Mouse (Mus musculus): Measurements from ENCODE around the gene Uox.

The Uox gene

DNA sequence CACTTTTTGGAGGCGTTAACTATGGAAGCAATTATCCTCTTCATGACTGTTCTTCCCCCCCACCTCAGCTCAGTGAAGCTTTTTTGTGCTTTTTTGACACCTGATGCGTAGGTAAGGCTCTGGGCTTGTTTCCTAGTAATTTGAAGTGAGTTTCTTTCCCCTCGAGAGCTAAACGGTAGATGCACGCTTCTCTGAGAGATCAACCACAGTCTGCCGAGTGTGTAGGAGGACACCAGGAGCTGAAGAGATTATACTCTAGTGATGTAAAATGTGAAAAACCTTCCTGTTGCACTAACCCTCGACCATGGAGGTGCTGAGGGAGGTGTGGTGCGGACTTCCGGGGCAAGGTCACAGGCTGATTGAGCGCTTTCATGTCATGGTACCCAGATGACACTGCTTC lies 49.9 kb downstream of the Uox start:
- in situ Hi-C loops (cut with MboI, MseI): no loop called here

DNA sequence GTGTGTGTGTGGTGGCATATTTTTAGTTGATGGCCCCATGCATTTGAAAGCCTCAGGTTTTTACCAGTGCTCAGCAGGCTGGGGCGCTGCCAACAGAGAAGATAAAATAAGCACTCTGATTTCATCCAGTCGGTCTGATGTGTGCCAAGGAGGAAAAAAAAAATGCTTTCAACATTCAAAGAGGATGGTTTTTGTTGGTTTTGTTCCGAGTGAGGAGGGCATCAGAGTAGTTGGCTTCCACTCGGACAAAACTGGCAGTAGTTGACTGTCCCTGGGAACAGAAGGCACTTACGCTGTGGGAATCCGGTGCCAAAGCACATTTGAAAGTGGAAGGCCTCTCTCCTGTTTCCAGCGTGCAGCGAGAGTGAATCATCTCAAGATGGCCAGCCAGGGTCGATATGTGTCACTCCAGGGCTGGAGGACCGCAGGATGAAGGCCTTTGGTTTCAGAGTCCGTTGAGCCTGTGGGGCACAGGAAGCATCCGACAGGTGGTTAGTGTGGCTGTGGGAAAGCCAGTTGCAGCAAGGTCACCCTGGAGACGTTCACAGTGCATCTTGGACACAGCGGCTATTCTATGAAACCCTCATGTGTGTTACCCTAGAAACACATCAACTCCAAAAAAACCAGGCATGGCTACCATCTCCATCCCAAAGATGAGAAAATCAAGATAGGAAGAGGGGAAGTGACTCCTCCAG lies 50.5 kb downstream of the Uox start:
- in situ Hi-C loops (cut with MboI, MseI): no loop called here

DNA sequence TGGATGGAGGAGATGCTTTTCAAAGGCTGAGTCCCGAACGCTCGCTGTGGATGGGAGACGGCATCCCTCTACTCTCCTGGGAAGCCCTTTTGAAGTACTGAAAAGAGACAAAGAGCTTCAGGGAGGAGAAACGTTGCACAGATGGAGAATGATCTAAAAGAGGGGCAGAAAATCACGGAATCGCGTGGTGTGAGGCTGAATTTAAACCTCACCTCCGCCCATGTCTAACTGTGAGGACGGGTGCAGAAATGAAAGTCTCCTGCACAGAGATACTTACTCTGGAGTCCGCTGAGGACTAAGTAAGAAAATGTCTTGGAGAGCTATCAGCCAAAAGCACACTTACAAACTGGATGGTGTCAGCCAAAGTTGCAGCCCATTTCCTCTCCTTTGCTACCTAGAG lies 51.7 kb downstream of the Uox start:
- in situ Hi-C loops (cut with MboI, MseI): no loop called here

DNA sequence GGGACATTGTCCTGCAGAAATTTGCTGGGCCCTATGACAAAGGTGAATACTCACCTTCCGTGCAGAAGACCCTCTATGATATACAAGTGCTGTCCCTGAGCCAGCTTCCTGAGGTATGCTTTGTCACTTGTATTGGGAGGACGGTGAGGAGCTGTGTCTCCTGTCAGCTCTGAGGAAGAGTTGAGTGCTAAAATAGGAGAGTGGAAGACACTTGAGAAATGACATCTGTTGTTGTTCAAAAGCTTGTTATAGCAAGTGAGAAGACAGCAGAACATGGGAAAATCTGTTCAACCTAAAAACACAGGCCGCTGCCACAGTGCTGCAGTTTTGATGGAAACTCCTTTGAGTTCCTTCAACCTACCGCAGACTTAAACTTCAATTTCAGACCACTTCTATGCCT lies 55.5 kb downstream of the Uox start:
- in situ Hi-C loops (cut with MboI, MseI): loop anchor here (5.0 kb wide), 1 partner anchor 48 kb away; no protein-coding TSS in a partner anchor

GRCm38 (mm10) chr3:146628227-146628982 lies 58.2 kb downstream of the Uox start:
- in situ Hi-C loops (cut with MboI, MseI): loop anchor here (5.0 kb wide), 1 partner anchor 51 kb away; no protein-coding TSS in a partner anchor

GRCm38 (mm10) chr3:146632506-146632905 lies 62.3 kb downstream of the Uox start:
- in situ Hi-C loops (cut with MboI, MseI): no loop called here

GRCm38 (mm10) chr3:146641818-146642427 lies 71.7 kb downstream of the Uox start:
- in situ Hi-C loops (cut with MboI, MseI): no loop called here

GRCm38 (mm10) chr3:146649311-146649894 lies 79.2 kb downstream of the Uox start:
- in situ Hi-C loops (cut with MboI, MseI): no loop called here

- in situ Hi-C loops (cut with MboI, MseI): no loop called here
Measured at GRCm38 (mm10) chr3:146650716-146651115, 80.5 kb downstream of the Uox start.

- in situ Hi-C loops (cut with MboI, MseI): no loop called here
Measured at GRCm38 (mm10) chr3:146651217-146651616, 81.0 kb downstream of the Uox start, which contains the start of gene 4930503B20Rik. Gene 4930503B20Rik, minus strand, starts transcription at chr3:146651317.

- in situ Hi-C loops (cut with MboI, MseI): no loop called here
Measured at GRCm38 (mm10) chr3:146652431-146652830, 82.2 kb downstream of the Uox start.

- in situ Hi-C loops (cut with MboI, MseI): no loop called here
Measured at GRCm38 (mm10) chr3:146653692-146654091, 83.5 kb downstream of the Uox start.

- in situ Hi-C loops (cut with MboI, MseI): no loop called here
Measured at GRCm38 (mm10) chr3:146655111-146655577, 84.9 kb downstream of the Uox start.

DNA sequence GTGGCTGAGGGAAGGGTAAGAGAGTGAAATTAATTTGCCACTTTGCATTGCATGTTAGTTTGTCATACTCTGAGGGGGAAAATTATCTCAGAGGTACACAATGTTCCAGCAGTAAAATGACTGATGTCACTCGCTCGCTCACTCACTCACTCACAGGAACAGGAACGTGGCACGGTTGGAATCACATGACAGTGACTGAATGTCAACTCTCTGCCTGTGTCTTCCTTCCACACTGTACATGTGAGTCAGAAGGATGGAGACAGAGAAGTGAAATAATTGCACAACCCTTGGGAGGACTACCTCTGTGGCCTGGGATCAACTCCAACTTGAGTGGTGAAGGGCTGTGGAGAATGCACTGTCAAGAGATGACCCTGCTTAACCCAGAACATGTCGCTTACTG lies 87.2 kb downstream of the Uox start:
- in situ Hi-C loops (cut with MboI, MseI): no loop called here

DNA sequence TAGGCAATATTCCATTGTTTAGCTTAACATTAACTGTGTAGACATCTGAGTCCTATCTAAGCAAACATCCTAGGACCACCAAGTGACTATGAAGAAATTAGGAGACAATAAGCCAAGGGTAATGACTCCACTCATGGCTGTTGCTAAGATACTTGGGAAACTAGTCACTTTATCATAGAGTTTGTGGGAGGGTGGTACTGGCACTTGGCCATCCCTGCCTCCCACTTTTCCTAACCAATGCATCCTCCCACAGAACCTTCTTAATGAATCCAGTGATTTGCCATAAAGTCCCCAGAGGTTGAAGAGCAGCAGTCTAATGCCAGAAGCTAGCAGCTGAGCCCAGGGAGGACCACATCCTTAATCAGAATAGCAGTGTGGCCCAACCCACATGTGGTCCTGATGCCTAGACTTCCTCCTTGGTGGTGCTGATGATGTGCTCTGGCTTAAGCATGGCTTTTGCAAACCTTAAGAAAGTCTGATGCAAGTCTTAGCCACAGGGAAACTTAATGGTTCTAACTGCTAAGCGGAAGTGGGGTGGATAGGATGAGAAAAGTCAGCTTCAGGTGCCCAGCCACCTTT lies 87.9 kb downstream of the Uox start:
- in situ Hi-C loops (cut with MboI, MseI): no loop called here

DNA sequence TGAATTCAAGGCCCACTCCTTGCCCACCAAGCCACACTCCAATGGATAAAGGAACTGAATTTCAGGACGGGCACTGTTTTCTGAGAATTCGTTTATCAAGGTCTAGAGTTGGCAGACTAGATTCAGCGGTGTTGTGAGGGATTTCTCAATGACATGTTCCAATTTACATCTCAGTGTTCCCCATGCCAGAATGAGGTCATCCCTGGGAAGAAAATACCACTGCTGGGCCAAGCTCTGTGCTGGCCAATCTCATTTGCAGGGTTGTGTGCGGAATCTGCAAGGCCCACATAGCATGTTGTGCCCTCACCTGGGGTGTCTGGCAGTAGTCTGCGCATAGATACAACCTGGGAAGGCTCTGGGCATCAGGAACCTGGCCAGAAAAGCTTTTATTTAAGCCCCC lies 89.1 kb downstream of the Uox start:
- in situ Hi-C loops (cut with MboI, MseI): no loop called here

GRCm38 (mm10) chr3:146661001-146661400 lies 90.8 kb downstream of the Uox start:
- in situ Hi-C loops (cut with MboI, MseI): no loop called here

- in situ Hi-C loops (cut with MboI, MseI): no loop called here
Measured at GRCm38 (mm10) chr3:146661907-146662306, 91.7 kb downstream of the Uox start.

GRCm38 (mm10) chr3:146671121-146671520 lies 100.9 kb downstream of the Uox start:
- in situ Hi-C loops (cut with MboI, MseI): no loop called here

DNA sequence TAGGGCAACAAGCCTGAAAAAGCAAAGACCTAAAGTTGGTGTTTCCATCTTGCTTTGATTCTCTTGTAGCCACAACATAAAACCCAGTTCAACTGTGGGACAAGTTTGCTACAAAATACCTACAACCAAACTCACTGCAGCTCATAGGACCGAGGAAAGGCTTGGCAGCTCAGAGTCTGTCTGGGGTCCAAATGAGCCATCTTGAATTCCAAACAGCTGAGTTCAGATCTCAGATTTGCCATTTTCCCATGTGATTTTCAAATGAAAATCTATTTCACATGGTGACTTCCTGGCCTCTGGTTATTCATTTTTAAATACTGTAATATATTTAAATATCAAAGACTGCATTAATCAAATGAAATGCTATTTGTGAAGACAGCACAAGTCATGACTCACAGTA lies 104.9 kb downstream of the Uox start:
- in situ Hi-C loops (cut with MboI, MseI): no loop called here

DNA sequence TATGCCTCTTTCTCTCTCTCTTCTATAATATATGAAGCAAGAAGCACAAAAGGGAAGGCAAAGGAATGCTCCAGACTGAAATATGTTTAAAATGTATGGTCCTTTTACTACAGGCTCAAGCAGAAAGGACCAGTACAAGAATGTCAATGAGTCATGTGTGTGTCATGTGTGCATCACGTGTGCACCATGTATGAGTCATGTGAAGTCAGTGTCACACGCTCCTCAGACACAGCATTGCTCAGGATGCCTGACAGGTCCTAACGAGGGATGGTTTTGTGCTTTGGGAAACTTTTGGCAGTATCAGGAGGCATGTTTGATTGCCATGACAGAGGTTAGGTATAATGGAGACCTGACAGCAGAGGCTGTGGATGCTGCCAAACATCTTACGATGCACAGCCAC lies 106.0 kb downstream of the Uox start:
- in situ Hi-C loops (cut with MboI, MseI): no loop called here

DNA sequence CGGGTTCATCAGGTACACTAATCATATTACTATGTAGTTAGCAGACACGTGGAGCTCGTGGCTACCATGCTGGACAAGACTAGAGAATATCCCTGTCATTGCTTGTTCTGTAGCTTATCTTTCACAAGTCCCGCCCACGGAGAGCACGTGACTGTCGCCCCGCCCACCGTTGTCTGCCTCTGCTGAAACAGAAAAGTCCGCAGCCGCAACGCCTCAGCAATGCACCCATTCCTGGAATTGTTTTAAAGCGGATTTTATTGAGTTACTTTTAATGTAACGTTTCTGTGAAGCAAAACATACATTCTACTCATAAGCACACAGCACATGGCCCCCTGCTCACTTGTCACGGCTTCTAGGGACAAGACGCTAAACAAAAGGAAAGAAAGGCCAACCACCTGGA lies 109.4 kb downstream of the Uox start:
- in situ Hi-C loops (cut with MboI, MseI): no loop called here

Data from regulatory T cell (primary cell).